Mouse (Mus musculus) c-Kit-positive CD71-positive TER-119-negative erythroid progenitor cells, embryonic 14.5 days (primary cell): Measurements from ENCODE around the gene Lpcat4.
A peak's percentile ranks its signal among the peaks of the same experiment; 100 is the strongest.
"Not testable (repeated sequence)": the region's sequence is repeated elsewhere in the genome, so short reads cannot be mapped to it uniquely, and the experiment has no call there.

Experiments
- DNase-seq: peaks from one replicate; pipeline ENCODE4 v3.0.0-alpha.2; 2013; ENCODE audit warnings: low read depth

Gene Lpcat4

DNA sequence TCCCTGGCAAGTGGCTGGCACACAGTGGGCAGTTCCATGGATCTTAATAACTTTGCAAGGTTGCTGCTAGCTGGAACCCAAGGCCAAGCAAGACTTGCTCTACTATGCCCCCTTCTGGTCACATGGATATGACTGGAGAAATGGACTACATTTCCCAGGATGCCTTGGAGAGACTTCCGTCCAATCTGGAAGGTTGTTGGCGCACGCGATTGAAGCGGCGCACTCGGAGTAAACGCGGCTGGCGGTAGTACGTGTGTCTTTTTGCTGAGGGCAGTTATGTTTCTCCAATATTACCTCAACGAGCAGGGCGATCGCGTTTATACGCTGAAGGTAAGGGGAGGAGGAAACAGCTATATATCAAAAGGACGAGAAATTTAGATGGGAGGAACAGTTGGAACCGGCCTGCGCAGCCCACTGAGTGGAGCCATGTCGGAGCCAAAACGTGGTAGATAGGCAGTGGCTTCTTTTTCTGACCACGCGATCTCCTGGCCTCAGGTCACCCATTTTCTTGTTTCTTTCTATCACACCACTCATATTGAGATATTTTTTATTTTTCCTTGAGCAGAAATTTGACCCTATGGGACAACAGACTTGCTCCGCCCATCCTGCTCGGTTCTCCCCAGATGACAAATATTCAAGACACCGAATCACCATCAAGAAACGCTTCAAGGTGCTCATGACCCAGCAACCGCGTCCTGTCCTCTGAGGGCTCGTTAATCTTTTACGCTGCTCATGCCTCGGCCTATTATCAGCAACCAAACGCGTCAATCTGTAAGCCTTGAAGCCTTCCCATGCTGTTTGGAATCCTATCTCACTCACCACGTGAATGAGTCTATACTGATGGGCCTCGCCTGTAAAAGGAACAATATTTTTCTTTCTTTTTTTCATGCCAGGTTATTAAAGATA is 22.7 kb downstream of the Lpcat4 start, which contains the start of gene Nop10:
Nop10 (plus strand) TSS at position 179 of the 906 bp plus-strand sequence.
- peak; percentile 90 for DNase-seq

DNA sequence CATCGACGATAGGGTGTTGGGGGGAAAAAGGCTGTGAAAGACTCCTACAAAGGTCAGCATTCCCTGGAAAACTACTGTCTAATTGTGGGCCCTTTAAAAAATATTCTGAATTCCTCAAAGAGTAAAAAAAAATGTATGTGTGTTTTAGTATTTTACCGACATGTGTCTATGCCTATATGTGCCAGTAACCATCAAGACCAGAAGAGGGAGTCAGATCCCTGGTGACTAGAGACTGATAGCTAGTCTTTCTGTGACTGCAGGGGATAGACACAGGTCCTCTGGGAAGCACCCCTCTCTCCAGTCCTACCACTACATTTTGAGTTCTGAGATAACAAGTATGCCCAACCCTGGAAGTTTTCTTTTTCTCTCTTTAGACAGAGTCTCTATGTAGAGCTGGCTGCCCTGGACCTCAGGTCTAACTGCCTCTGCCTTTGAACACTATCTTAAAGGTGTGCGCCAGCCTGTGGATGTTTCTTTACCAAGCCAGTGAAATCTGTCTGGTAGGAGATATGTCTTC is 23.6 kb downstream of the Lpcat4 start:
- DNase-seq, result peak; percentile 58

DNA sequence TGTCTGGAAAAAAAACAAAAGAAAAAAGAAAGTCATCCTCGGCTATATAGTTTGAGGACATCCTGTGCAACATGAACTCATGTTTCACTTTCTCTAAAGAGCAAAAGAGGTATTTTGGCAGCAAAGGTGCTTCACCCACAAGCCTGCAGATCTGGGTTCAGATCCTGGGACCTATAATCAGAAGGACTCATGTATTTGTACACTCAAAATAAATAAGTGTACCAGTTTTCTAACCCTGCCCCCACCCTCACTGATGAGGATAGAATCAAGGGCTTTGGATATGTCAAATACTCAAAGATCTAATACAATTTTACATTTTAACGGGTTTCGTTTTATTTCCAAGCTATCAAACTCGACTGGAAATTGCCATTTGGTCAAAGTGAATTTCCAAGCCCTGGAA is 25.1 kb downstream of the Lpcat4 start:
- DNase-seq, result no peak

DNA sequence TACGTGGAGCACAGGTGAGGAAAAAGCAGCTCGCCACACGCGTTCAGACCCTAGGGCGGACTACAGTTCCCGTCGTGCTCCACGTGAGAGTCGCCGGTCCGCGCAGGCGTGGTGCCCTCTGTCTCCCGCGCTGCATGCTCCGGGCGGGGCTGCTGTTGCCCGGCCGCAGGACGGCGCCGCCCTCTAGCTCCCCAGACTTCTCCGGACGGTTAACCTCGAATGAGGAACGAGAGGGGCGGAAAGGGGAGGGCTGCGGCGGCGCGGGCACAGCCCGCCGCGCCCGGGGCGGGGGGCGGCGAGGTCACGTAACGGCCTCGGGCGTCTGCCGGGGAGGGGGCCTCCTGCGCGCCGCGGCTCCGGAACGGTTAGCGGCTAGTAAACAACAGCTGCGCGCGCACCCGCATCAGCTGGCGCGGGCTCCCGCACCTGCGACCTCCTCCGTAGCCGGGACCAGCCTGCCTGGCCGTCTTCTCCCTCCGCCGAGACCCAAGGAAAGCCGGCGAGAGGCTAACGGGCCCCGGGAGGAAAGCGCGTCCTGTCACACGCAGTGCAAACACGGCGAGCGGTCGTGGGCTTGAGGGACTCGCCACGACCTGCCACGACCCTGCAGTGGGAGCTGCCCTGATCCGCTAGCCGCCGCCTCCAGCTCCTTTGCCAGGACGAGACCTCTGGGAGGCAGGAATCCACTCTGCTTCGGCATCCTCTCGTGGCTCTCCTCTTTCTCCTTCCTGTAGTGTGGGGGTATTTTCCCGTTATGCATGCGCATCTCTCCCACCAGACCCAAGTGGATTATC is 26.4 kb downstream of the Lpcat4 start, which contains the start of gene Slc12a6:
Slc12a6 (plus strand) TSS at position 378 of the 794 bp plus-strand sequence.
- peak; percentile 81 for DNase-seq

DNA sequence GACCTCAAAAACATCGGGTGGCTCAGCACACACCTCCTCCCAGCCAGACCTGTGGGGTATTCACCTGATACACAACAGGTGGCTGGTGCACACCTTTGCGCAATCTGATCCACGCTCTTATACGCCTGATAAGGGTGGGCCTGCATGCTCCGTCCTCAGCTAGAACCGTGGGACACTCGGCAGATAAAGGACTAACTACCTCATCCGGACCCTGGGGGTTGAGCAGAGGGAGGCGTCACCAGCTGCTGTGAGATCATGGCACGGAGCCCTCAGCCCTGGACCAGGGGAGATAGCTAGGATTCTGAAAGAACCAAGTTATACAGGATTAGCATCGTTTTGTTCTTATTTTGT is 26.9 kb downstream of the Lpcat4 start, which contains the start of gene Gm21985:
Gm21985 (plus strand) TSS at position 73 of the 351 bp plus-strand sequence.
- no peak for DNase-seq

DNA sequence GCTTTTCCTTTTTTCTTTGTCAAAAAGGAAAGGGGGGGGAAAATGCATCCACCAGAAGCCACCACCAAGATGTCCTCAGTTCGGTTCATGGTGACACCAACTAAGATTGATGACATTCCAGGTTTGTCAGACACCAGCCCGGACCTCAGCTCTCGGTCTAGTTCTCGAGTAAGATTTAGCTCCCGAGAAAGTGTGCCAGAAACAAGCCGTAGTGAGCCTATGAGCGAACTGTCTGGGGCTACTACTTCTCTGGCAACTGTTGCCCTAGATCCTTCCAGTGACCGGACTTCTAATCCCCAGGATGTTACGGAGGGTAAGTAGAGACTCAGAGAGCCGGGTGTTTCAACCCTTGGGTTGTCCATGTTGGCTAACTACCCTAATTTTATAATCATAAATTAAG is 27.5 kb downstream of the Lpcat4 start:
- no peak for DNase-seq

DNA sequence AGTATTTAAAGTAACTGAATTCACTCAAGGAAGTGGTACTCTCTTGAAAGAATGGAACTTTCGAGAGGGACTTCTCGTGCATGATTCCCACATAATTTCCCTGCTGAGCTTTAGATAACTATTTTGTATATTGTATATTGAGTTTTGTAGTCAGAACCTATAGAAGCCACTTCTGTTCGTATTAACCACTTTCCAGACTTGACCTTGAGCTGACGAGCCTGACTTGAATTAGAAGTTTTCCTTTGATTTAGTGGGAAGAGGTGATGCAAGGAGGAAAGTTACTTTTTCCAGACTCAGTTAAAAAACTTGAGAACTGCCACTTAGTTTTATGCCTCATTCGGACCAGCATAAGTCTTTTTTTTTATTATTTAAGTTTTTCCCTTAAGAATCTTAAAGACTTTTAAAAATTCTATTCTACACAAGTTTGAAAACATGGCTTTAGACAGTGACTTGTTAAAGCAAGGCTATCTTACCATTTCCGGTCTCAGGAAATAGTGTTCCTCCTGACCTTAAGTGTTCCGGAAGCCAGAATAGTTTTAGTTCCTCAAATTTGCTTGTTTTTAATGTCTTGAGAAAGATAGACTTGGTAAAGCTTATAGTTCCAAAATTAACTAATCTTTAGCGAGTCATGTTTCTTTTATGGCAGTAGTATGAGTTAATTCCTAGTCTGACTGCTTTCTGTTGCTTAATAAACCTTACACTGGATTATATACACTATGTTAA is 28.4 kb downstream of the Lpcat4 start:
- no peak for DNase-seq

DNA sequence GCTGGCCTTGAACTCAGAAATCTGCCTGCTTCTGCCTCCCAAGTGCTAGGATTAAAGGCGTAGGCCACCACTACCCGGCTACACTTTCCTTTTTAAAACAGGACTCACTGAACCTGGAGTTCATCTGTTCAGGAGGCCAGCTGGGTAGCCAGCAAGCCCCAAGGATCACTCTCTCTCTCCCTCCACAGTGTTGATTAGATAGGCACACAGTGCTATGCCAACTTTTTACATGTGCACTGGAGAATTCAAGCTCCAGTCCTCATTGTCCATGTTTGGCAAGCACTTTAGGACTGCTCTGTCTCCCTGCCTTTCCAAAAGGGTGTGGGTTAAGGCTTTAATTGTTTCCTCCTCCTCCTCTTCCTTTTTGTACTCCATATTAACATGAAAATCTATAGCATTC is 30.7 kb downstream of the Lpcat4 start:
- no peak for DNase-seq

GRCm38 (mm10) chr2:112272909-112273308 is 33.6 kb downstream of the Lpcat4 start:
- no peak for DNase-seq

GRCm38 (mm10) chr2:112273474-112273873 is 34.2 kb downstream of the Lpcat4 start:
- DNase-seq, result no peak

- no peak for DNase-seq
These were observed 37.6 kb downstream of the Lpcat4 start for GRCm38 (mm10) chr2:112276870-112277269.

GRCm38 (mm10) chr2:112282846-112283245 is 43.6 kb downstream of the Lpcat4 start:
- DNase-seq, result no peak

DNA sequence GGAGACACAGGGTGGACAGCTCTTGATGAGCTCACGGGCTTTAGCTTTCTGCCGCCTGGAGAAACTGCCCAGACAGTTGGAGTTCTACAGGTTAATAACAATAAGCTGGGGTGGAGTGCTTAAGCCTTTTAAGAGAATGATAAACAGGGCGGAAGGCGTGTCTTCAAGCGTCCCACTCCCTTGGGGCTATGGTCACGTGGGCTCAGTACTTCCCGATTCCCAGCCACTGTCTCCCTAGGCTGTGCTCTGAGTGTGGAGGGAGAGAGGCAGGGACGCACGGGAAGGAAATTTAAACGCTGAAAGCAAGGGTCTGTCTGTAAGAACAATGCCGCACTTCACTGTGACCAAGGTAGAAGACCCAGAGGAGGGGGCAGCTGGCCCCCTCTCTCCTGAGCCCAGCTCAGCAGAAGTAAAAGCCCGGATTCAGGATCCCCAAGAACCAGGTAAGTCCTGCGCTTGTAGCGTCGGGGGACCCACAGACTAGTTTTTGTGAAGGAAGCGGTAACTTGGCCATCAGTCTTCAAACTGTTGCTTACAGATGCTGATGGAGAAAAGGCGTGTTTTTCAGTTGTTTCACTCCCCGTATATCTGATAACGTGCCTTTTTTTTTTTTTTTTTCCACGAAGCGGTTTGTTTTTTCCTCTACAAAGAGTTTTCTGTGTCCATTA is 45.2 kb downstream of the Lpcat4 start:
- peak; percentile 62 for DNase-seq

DNA sequence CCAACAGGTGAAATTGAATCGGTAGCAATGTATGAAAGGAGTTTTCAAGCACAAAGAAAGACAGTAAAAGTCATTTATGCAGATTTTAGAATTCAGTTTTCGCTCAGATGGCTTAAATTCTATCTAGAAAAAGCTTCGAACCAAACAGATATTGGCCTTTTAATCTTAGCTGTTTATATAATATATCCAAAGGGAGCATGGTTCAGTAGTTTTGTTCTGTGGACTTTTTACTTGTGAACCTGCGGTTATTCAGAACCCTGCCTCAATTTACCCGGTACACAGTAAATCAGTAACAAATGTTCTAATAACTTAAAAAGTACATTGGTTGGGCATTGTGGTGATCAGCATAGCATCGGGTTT is 45.7 kb downstream of the Lpcat4 start:
- no peak for DNase-seq

DNA sequence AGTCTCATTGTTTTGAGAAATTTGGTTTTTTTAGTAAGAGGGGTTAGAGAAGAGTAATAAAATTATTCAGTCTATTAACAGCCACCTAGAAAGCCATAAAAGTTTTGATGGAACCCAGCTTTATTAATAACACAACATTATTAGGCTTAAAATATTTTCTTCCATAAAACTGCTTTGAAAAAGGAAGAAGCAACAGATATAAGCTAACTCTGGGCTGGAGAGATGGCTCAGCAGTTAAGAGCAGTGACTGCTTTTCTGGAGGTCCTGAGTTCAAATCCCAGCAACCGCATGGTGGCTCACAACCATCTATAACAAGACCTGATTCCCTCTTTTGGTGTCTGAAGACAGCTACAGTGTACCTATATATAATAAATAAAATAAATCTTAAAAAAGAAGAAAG is 46.8 kb downstream of the Lpcat4 start:
- DNase-seq, result not testable (repeated sequence)

GRCm38 (mm10) chr2:112287059-112287458 is 47.8 kb downstream of the Lpcat4 start:
- DNase-seq, result no peak

DNA sequence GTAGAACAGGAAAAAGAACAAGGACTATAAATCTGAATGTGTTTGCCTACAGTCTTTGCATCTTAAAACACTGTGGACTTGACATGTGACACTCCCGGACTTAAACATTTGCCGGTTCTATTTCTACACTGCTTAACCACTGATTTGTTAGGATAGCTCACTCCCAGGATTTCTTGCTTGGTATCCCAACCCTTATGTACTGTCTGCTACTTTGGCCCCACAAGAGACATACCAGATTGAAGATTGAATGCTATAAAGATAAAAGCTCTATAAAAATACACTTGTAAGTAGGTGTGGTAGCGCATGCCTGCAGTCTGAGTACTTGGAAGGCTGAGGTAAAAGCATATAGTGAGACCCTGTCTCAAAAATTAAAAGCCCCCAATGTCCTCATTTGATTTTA is 50.2 kb downstream of the Lpcat4 start:
- no peak for DNase-seq

- DNase-seq, result no peak
These were observed 53.6 kb downstream of the Lpcat4 start for GRCm38 (mm10) chr2:112292823-112293222.

DNA sequence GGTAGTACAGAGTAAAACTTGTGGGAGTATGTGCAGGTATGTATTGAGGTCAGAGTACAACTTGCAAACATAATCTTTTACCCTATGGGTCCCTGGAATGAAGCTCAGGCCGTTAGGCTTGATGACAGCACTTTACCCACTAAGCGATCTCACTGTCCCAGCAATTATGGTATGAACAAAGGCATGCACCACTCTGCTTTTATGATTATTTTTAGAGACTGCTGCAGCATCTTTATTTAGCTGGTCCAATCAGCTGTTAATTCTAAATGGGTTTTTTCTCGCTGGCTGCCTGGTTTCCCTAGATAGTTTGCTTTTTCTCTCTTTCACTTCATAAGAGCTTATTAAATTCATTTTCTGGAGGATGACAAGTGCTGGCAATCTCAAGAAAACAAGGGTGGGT is 56.9 kb downstream of the Lpcat4 start:
- no peak for DNase-seq
